Mouse (Mus musculus) G1E-ER4 (cell line): ENCODE measurements around the gene Fgfr2. TPM values are rescaled to one million over a fixed set of nuclear protein-coding genes. Genes with fewer than 3 reads are reported as not detected.

Experiments used
- GATA1 ChIP-seq: IDR thresholded peaks from one replicate; pipeline ENCODE4 v1.8.0; 2012; ENCODE audit warnings: low read length, inconsistent platforms
- polyA plus RNA-seq: library from polyadenylated mRNA; stranded (reverse); fragments of >175 nt; gene quantifications from 2 replicates; pipeline ENCODE4 v1.2.3, GENCODE M21; 2012

The Fgfr2 gene
- polyA plus RNA-seq, 1 experiment = not detected

GRCm38 (mm10) chr7:132106891-132107290 lies 1016.3 kb downstream of the Fgfr2 start:
- no peak for TF ChIP-seq GATA1

DNA sequence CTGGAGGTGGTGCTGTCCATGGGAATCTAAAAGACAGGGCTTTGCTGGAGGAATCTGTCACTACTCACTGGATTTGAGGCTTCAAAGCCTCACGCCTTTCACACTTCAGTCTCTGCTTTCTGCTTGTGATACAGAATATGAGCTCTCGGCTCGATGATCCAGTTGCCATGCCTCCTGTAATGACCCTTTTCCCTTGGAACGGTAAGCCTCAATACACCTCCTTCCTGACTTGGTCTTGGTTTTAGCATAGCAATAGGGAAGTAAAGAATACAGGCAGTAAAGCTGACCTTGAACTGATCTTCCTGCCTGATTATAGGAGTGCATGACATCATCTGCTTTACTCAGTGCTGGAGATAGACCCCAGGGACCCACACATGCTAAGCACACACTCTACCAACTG lies 1017.8 kb downstream of the Fgfr2 start:
- TF ChIP-seq GATA1 = no peak

- TF ChIP-seq GATA1 = no peak
Measured at GRCm38 (mm10) chr7:132098441-132098840, 1024.7 kb downstream of the Fgfr2 start.

DNA sequence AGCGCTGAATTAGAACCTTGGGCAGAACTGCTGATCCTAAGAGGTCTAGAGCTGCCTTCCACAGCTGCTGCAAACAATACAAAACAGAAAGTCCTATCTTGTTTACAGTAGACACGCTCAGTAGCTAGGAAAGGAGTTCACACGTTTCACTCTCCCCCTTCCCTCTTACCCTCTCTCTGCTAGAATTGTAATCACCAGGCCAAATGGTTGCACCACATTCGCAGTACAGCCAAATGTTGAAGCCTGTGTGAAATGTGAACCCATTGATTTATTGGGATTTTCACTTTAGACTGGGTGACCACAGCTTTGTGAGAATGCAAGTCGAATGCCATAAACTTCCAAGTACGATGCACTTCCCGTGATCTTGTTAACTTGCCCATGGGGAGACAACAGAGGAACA lies 1028.5 kb downstream of the Fgfr2 start:
- no peak for TF ChIP-seq GATA1

GRCm38 (mm10) chr7:132091551-132091950 lies 1031.6 kb downstream of the Fgfr2 start:
- TF ChIP-seq GATA1 = no peak

DNA sequence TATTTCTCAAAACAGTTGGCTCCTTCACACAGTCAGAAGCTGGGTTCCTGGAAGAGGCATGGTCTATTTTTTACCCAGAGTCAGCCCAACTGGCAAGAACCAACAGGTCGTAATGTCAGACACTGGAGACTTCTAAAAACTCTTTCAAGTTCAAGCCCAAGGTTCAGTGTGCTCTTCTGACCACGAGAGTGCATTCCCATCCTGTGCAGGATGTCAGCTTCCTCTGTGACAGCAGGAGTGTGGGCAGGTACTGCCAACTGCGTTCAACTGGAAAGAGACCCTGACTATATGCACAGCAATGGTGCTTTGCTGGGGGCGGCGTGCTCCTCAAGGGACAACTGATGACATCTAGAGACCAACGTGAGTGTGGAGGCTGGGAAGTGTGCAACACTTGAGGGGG lies 1034.5 kb downstream of the Fgfr2 start:
- TF ChIP-seq GATA1 = no peak

- no peak for TF ChIP-seq GATA1
Measured at GRCm38 (mm10) chr7:132088181-132088580, 1035.0 kb downstream of the Fgfr2 start.

DNA sequence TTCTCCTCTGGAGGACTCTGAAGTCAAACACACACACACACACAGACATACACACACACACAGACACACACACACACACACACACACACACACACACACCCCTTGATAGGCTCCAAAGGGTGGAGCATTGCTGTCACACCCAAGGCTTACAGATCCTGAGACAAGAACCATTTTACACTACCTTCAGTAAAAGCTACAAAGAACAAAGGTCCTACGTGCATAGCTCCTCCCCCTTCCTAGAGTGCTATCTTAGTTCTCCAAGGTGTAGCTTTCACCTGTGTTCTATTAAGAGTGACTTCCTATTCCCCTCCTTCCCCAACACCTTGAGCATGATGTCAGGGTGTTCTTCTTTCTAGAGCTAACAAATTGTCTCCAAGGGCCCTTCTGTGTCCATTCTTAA lies 1047.3 kb downstream of the Fgfr2 start:
- TF ChIP-seq GATA1 = no peak

- TF ChIP-seq GATA1 = no peak
Measured at GRCm38 (mm10) chr7:132074503-132074902, 1048.6 kb downstream of the Fgfr2 start.

DNA sequence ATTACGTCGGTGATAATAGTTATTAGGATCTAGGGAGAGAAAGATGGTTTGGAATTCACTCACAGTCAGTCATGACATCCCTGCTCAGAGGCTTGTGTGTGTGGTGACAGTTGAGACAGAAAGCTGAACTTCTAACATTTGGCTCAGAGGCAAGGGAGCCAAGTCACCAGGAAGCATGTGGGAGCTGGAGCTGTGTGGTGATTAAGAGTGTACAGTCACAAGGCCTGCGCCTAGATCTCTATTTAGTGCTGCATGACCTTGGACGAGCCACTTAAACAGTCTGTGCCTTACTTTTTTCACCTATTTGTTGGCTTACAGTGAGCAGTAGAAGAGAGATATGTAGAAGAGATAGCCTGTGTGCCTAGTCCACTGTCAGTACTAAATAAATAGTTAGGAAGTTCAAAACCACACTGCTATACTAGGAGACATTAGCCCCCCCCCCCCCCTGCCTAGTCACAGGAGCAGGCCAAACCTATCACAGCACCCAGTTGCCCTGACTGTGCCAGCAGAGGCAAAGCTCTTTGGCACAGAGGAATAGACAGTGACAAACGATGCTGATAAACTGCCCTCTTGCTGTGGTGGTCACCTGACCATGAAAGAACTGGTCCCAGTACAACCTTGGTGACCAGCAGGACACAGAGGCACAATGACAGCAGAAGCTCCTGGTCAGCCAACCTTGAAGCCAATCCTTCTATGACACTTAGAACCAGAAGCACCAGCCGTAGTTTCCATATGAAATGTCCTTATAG lies 1052.1 kb downstream of the Fgfr2 start:
- TF ChIP-seq GATA1 = no peak

DNA sequence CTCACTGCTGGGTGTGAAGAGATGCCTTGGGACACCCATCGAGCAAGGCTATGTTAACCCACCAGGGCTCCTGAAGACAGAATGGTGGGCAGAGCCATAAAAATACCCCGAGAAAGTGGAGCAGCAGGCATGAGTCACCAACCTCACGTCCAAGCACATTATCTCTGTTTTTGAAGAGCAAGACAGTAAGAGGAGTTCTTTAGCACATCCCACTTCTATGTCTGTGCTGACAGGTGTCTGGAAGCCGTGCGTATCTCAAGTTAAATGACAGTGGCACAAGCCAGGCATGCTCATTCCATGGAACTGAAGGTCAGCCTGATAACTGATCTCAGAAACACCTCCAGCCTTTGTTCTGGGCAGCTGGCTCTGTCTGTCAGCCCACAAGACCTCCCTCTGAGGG lies 1055.2 kb downstream of the Fgfr2 start:
- no peak for TF ChIP-seq GATA1

GRCm38 (mm10) chr7:132067511-132067910 lies 1055.6 kb downstream of the Fgfr2 start:
- TF ChIP-seq GATA1 = no peak

- no peak for TF ChIP-seq GATA1
Measured at GRCm38 (mm10) chr7:132060116-132060515, 1063.0 kb downstream of the Fgfr2 start.

DNA sequence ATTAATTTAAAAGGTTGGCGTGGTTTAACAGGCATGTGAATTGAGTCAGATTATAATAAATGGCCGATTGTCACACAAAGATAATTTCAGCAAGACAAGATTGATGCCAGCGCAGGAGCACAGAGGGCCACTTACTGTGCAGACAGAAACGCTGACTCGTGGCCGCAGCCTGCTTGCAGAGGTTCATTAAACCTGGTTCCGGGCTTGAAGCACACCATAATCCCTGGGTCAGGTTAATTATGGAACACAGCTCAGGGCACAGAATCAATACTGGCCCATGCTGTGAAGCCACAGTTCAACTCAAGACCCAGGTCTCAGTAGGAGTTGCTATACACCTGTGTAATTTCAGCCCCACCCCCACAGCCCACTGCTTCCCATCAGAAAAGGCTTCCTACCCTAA lies 1066.6 kb downstream of the Fgfr2 start:
- no peak for TF ChIP-seq GATA1

- no peak for TF ChIP-seq GATA1
Measured at GRCm38 (mm10) chr7:132046662-132047061, 1076.5 kb downstream of the Fgfr2 start.

- TF ChIP-seq GATA1 = no peak
Measured at GRCm38 (mm10) chr7:132031940-132032531, 1091.1 kb downstream of the Fgfr2 start.

DNA sequence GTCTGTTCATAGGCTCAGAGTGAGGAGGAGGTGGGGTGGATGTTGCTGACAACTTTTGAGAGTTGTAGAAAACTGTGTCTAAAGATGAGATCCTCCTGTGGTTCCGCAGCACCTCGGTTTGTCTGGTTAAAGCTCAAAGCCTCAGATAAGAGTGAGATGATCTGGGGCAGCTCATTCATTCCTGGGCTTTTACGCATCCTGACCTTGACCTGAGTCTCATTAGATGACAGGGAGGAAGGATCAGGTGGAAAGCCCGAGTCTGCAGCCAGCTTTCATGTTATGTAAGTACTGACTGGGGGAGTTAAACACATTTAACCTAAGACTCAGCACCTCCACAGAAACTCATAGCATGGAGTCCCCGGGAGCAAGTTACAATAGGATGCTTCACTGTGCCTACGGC lies 1096.5 kb downstream of the Fgfr2 start:
- no peak for TF ChIP-seq GATA1
